ENCODE assay signal across 9 mouse cellular contexts in genomic region chr3:102335146-102335545, GRCm38 (mm10).
DNase-seq lines count a peak whose midpoint lies in the region; ATAC-seq and TF ChIP-seq lines count a peak whose summit lies in the region.
"Had no signal": no experiment of that assay in that cellular context is flagged by ENCODE, and none has a peak within 500 bp of the region (broad histone marks: within the 10 kb centered on the region; RNA-seq: fewer than 3 reads in every experiment).

No protein-coding gene starts in this region.

- in situ Hi-C loops in Patski (cut with MboI; ENCODE audit: low pct_unique_long_range_greater_than_20kb), result no loop called here

- DNase-seq in left cerebral cortex, adult 18-20 months (ENCODE audit: low spot score in 2 of 2), result peak; percentile 40 to 48
- no peak for DNase-seq in left cerebral cortex, adult 8-10 months (ENCODE audit: low spot score in 2 of 2)
- no peak for DNase-seq in Patski (ENCODE audit: low read depth, low spot score)
- DNase-seq in cerebellum, postnatal 25 days, result peak; percentile 12 to 37
- peak; percentile 57 to 65 for DNase-seq in heart, adult 9 months (ENCODE audit: low spot score in 2 of 2)
- peak; percentile 14 to 28 for DNase-seq in layer of hippocampus, postnatal 14 days (ENCODE audit: low spot score in 2 of 2)
- DNase-seq in right cerebral cortex, adult 2 months (ENCODE audit: low spot score in 2 of 2), result peak; percentile 35 to 54
- no peak for DNase-seq in urinary bladder, postnatal 10 days (ENCODE audit: low spot score)
- DNase-seq: liver, embryonic 13.5 days had no signal

- POLR2A ChIA-PET in Patski (lab: Charles Lee), result no interaction called here

- CTCF ChIA-PET in Patski (lab: Charles Lee), result interaction anchor here (1.2 kb wide), 1 partner anchor 28 kb away, joined by 3 read pairs; no protein-coding TSS in a partner anchor

- no peaks in the 10 kb centered on the region for H3K27me3 ChIP-seq in Patski
- H3K27me3 ChIP-seq: liver, embryonic 13.5 days had no signal

- ATAC-seq in Patski, result no peak

- peak; percentile 94 for TF ChIP-seq CTCF in Patski (IDR thresholded peaks at IDR 0.05)

Comparison
In these comparisons a context has a peak if more than half of its experiments do, and no peak if none do; other contexts are left out.
1. DNase-seq: peak in left cerebral cortex, adult 18-20 months (2 of 2), cerebellum, postnatal 25 days (2 of 2), heart, adult 9 months (2 of 2), layer of hippocampus, postnatal 14 days (2 of 2) and right cerebral cortex, adult 2 months (2 of 2); none in left cerebral cortex, adult 8-10 months (0 of 2), Patski (single experiment) and urinary bladder, postnatal 10 days (single experiment).